Mouse (Mus musculus): ENCODE results near the gene Ptpra. TPM values are rescaled to one million over a fixed set of nuclear protein-coding genes. Genes with fewer than 3 reads are reported as not detected.

The Ptpra gene
- total RNA-seq, 2 experiments from 2014 or later: 128 to 133 TPM

GRCm38 (mm10) chr2:130439840-130440480 is 10.1 kb upstream of the Ptpra start:
- DNase-seq (ENCODE audit: low spot score in 2 of 2): no peak

- no peak for DNase-seq (ENCODE audit: low spot score in 2 of 2)
Measured at GRCm38 (mm10) chr2:130442162-130442561, 7.9 kb upstream of the Ptpra start.

- DNase-seq (ENCODE audit: low spot score in 2 of 2): no peak
Measured at GRCm38 (mm10) chr2:130448449-130448848, 1.6 kb upstream of the Ptpra start.

- DNase-seq (ENCODE audit: low spot score in 2 of 2): no peak
Measured at GRCm38 (mm10) chr2:130449021-130449793, 871 bp upstream of the Ptpra start.

GRCm38 (mm10) chr2:130450434-130450796 is 337 bp downstream of the Ptpra start:
- peak in 1 of 2 experiments; percentile 48 for DNase-seq (ENCODE audit: low spot score in 2 of 2)

GRCm38 (mm10) chr2:130451086-130451726 is 1.1 kb downstream of the Ptpra start:
- DNase-seq (ENCODE audit: low spot score in 2 of 2): no peak

- no peak for DNase-seq (ENCODE audit: low spot score in 2 of 2)
Measured at GRCm38 (mm10) chr2:130451727-130452090, 1.6 kb downstream of the Ptpra start.

GRCm38 (mm10) chr2:130452266-130452665 is 2.2 kb downstream of the Ptpra start:
- DNase-seq (ENCODE audit: low spot score in 2 of 2): no peak

GRCm38 (mm10) chr2:130453421-130453820 is 3.3 kb downstream of the Ptpra start:
- DNase-seq (ENCODE audit: low spot score in 2 of 2): no peak

GRCm38 (mm10) chr2:130454748-130455370 is 4.8 kb downstream of the Ptpra start:
- no peak for DNase-seq (ENCODE audit: low spot score in 2 of 2)

- no peak for DNase-seq (ENCODE audit: low spot score in 2 of 2)
Measured at GRCm38 (mm10) chr2:130457871-130458270, 7.8 kb downstream of the Ptpra start.

GRCm38 (mm10) chr2:130459576-130459975 is 9.5 kb downstream of the Ptpra start:
- DNase-seq (ENCODE audit: low spot score in 2 of 2): no peak

GRCm38 (mm10) chr2:130461287-130462071 is 11.4 kb downstream of the Ptpra start:
- DNase-seq (ENCODE audit: low spot score in 2 of 2): no peak

GRCm38 (mm10) chr2:130466438-130466837 is 16.4 kb downstream of the Ptpra start:
- no peak for DNase-seq (ENCODE audit: low spot score in 2 of 2)

- DNase-seq (ENCODE audit: low spot score in 2 of 2): no peak
Measured at GRCm38 (mm10) chr2:130469366-130469765, 19.3 kb downstream of the Ptpra start.

- no peak for DNase-seq (ENCODE audit: low spot score in 2 of 2)
Measured at GRCm38 (mm10) chr2:130469935-130470334, 19.9 kb downstream of the Ptpra start.

- DNase-seq (ENCODE audit: low spot score in 2 of 2): no peak
Measured at GRCm38 (mm10) chr2:130472908-130473510, 22.9 kb downstream of the Ptpra start.

- no peak for DNase-seq (ENCODE audit: low spot score in 2 of 2)
Measured at GRCm38 (mm10) chr2:130475764-130476163, 25.7 kb downstream of the Ptpra start.

- DNase-seq (ENCODE audit: low spot score in 2 of 2): no peak
Measured at GRCm38 (mm10) chr2:130476666-130477297, 26.7 kb downstream of the Ptpra start.

GRCm38 (mm10) chr2:130482177-130482576 is 32.1 kb downstream of the Ptpra start:
- DNase-seq (ENCODE audit: low spot score in 2 of 2): no peak

All from adrenal gland, postnatal 4 days (tissue).